Mouse (Mus musculus): ENCODE data around the gene Gm3336. TPM values are rescaled to one million over a fixed set of nuclear protein-coding genes. Genes with fewer than 3 reads are reported as not detected.

Gene Gm3336
- polyA plus RNA-seq, 1 experiment from 2014 or later: not detected

GRCm38 (mm10) chr8:70766571-70767440 lies 48.5 kb downstream of the Gm3336 start:
- peaks cover 37% of the 10 kb centered on the region for H3K4me1 ChIP-seq
- 9% methylated on average over 21 of the region's 21 CpGs for WGBS
- peak overlapping the region; percentile 60 for H3K4me3 ChIP-seq
- H3K27me3 ChIP-seq (ENCODE audit: insufficient read depth, poor library complexity, severe bottlenecking): peaks cover 34% of the 10 kb centered on the region; the same call in 1 of the 2 replicates
- peak; percentile 91 for DNase-seq (ENCODE audit: low spot score)
- H3K36me3 ChIP-seq: peaks cover 45% of the 10 kb centered on the region
- peak overlapping the region; percentile 78 for H3K27ac ChIP-seq
- no peaks in the 10 kb centered on the region for H3K9me3 ChIP-seq

DNA sequence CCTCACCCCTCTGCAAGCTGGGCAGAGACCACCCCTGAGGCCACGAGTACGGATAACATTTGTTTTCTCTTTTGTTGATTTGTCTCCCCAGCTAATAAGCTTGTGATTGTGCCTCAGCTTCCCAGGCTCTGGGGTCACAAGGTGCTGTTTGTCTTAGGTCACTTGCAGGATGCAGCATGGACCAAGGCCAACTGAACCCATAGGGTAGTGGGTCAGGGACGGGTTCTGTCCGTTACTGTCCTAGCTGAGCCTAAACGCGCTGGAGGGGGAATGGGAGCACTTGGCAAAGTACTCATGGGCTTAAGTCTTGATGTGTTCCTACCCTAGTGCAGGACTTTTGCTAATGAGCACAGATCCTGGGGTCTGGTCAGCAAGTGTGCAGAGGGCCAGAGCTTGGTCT lies 49.2 kb downstream of the Gm3336 start:
- H3K4me3 ChIP-seq: no peak overlapping the region
- H3K27me3 ChIP-seq (ENCODE audit: insufficient read depth, poor library complexity, severe bottlenecking): peaks cover 34% of the 10 kb centered on the region; the same call in 1 of the 2 replicates
- 81% methylated on average over 6 of the region's 6 CpGs for WGBS
- H3K27ac ChIP-seq: no peak overlapping the region
- peaks cover 52% of the 10 kb centered on the region for H3K36me3 ChIP-seq
- peaks cover 34% of the 10 kb centered on the region for H3K4me1 ChIP-seq
- H3K9me3 ChIP-seq: no peaks in the 10 kb centered on the region
- no peak for DNase-seq (ENCODE audit: low spot score)

- peaks cover 59% of the 10 kb centered on the region for H3K36me3 ChIP-seq
- H3K9me3 ChIP-seq: no peaks in the 10 kb centered on the region
- DNase-seq (ENCODE audit: low spot score): no peak
- H3K27me3 ChIP-seq (ENCODE audit: insufficient read depth, poor library complexity, severe bottlenecking): peaks cover 34% of the 10 kb centered on the region; the same call in 1 of the 2 replicates
- WGBS: 91% methylated on average over 32 of the region's 32 CpGs
- H3K27ac ChIP-seq: no peak overlapping the region
- H3K4me1 ChIP-seq: peaks cover 34% of the 10 kb centered on the region
- H3K4me3 ChIP-seq: no peak overlapping the region
These were observed 50.0 kb downstream of the Gm3336 start for GRCm38 (mm10) chr8:70768231-70768776.

DNA sequence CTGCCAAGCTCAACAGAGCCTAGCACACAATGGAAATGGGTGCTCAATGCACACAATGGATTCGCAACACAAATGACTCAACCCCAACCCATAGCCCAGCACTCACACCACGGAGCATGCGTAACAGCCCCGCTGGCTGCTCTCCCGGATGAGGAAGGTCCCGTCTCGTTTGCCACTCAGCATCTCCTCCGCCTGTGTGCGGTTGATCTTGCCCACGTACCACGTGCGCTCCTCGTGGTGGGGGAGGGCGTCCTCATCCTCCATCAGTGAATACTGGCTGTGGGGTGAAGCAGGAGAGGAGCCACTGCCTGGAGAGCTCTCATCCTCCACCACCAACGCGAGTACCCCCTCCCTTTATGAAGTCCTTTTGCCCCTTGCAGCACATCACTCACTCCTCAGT lies 50.6 kb downstream of the Gm3336 start:
- Histone ChIP-seq H3K4me3 (no peak overlapping the region), H3K36me3 (peaks cover 61% of the 10 kb centered on the region)

GRCm38 (mm10) chr8:70769359-70769758 lies 51.0 kb downstream of the Gm3336 start:
- Histone ChIP-seq H3K9me3 (no peaks in the 10 kb centered on the region), H3K4me3 (no peak overlapping the region), H3K4me1 (peaks cover 31% of the 10 kb centered on the region), H3K27me3 (ENCODE audit: insufficient read depth, poor library complexity, severe bottlenecking) (peaks cover 34% of the 10 kb centered on the region; the same call in 1 of the 2 replicates), H3K27ac (no peak overlapping the region), H3K36me3 (peaks cover 65% of the 10 kb centered on the region)
- peak; percentile 96 for DNase-seq (ENCODE audit: low spot score)
- 5% methylated on average over 26 of the region's 26 CpGs for WGBS

More for the DNA sequence above, 50.6 kb downstream of the Gm3336 start:
- Histone ChIP-seq H3K27me3 (ENCODE audit: insufficient read depth, poor library complexity, severe bottlenecking) (peaks cover 34% of the 10 kb centered on the region; the same call in 1 of the 2 replicates), H3K9me3 (no peaks in the 10 kb centered on the region), H3K4me1 (peaks cover 33% of the 10 kb centered on the region), H3K27ac (no peak overlapping the region)
- DNase-seq (ENCODE audit: low spot score): no peak
- 85% methylated on average over 16 of the region's 16 CpGs for WGBS

DNA sequence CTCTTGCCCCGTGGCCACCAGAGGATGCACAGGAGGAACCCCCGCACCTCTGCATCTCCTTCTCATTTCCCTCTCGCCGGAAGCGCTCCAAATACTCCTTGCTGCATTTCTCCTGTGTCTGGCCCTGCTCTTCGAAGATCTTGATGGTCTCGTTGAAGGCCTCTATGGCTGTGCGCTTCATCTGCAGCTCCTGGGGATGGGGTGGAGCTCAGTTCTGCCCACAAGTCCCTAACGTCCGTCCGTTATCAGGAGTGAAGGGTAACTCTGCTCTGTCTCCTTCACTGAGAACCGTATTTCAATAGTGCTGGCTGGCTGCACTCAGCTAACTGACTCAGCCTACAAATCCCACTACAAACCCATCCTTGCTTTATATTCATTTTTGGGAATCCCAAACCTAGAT lies 51.5 kb downstream of the Gm3336 start:
- WGBS: 57% methylated on average over 12 of the region's 12 CpGs
- Histone ChIP-seq H3K27ac (no peak overlapping the region), H3K36me3 (peaks cover 70% of the 10 kb centered on the region), H3K27me3 (ENCODE audit: insufficient read depth, poor library complexity, severe bottlenecking) (peaks cover 34% of the 10 kb centered on the region; the same call in 1 of the 2 replicates), H3K4me3 (no peak overlapping the region), H3K4me1 (peaks cover 32% of the 10 kb centered on the region), H3K9me3 (no peaks in the 10 kb centered on the region)
- DNase-seq (ENCODE audit: low spot score): no peak

- no peak for DNase-seq (ENCODE audit: low spot score)
- H3K27me3 ChIP-seq (ENCODE audit: insufficient read depth, poor library complexity, severe bottlenecking): peaks cover 34% of the 10 kb centered on the region; the same call in 1 of the 2 replicates
- no peak overlapping the region for H3K4me3 ChIP-seq
- WGBS: 91% methylated on average over 13 of the region's 13 CpGs
- peaks cover 73% of the 10 kb centered on the region for H3K36me3 ChIP-seq
- H3K4me1 ChIP-seq: peaks cover 39% of the 10 kb centered on the region
- H3K9me3 ChIP-seq: no peaks in the 10 kb centered on the region
- no peak overlapping the region for H3K27ac ChIP-seq
These were observed 52.4 kb downstream of the Gm3336 start for GRCm38 (mm10) chr8:70770748-70771147.

- 87% methylated on average over 7 of the region's 7 CpGs for WGBS
- Histone ChIP-seq H3K27me3 (ENCODE audit: insufficient read depth, poor library complexity, severe bottlenecking) (peaks cover 34% of the 10 kb centered on the region; the same call in 1 of the 2 replicates), H3K4me3 (no peak overlapping the region), H3K27ac (no peak overlapping the region), H3K36me3 (peaks cover 73% of the 10 kb centered on the region), H3K4me1 (peaks cover 39% of the 10 kb centered on the region), H3K9me3 (no peaks in the 10 kb centered on the region)
- DNase-seq (ENCODE audit: low spot score): no peak
These were observed 52.9 kb downstream of the Gm3336 start for GRCm38 (mm10) chr8:70771217-70771616.

- peaks cover 27% of the 10 kb centered on the region; the same call in 1 of the 2 replicates for H3K27me3 ChIP-seq (ENCODE audit: insufficient read depth, poor library complexity, severe bottlenecking)
- no peak for DNase-seq (ENCODE audit: low spot score)
- no peak overlapping the region for H3K27ac ChIP-seq
- no peaks in the 10 kb centered on the region for H3K9me3 ChIP-seq
- peaks cover 34% of the 10 kb centered on the region for H3K4me1 ChIP-seq
- WGBS: 94% methylated on average over 13 of the region's 13 CpGs
- no peak overlapping the region for H3K4me3 ChIP-seq
- H3K36me3 ChIP-seq: peaks cover 73% of the 10 kb centered on the region
These were observed 53.7 kb downstream of the Gm3336 start for GRCm38 (mm10) chr8:70772075-70772474.

Other genes with a start within 250 kb of the Gm3336 start
- gene Klhl26, start 241.6 kb upstream of the Gm3336 start, polyA plus RNA-seq (2016; fragmentation: Nextera tagmentation; extraction: Ambion mirVana): 15.6 and 15.7 TPM in 2 replicates
- gene Tmem59l, start 231.2 kb upstream of the Gm3336 start, polyA plus RNA-seq (2016; fragmentation: Nextera tagmentation; extraction: Ambion mirVana): 1.2 and 3.6 TPM in 2 replicates
- 1.8 and 3.2 TPM in 2 replicates for gene Crlf1, start 225.4 kb upstream of the Gm3336 start, polyA plus RNA-seq (2016; fragmentation: Nextera tagmentation; extraction: Ambion mirVana)
- gene Rex1bd, start 211.8 kb upstream of the Gm3336 start, polyA plus RNA-seq (2016; fragmentation: Nextera tagmentation; extraction: Ambion mirVana): 127 and 128 TPM in 2 replicates
- 751 and 801 TPM in 2 replicates for gene Uba52, start 207.7 kb upstream of the Gm3336 start, polyA plus RNA-seq (2016; fragmentation: Nextera tagmentation; extraction: Ambion mirVana)
- 295 and 310 TPM in 2 replicates for gene Fkbp8, start 190.8 kb upstream of the Gm3336 start, polyA plus RNA-seq (2016; fragmentation: Nextera tagmentation; extraction: Ambion mirVana)
- 67.0 and 68.3 TPM in 2 replicates for gene Kxd1, start 190.6 kb upstream of the Gm3336 start, polyA plus RNA-seq (2016; fragmentation: Nextera tagmentation; extraction: Ambion mirVana)
- 15.8 and 18.5 TPM in 2 replicates for gene Ell, start 179.1 kb upstream of the Gm3336 start, polyA plus RNA-seq (2016; fragmentation: Nextera tagmentation; extraction: Ambion mirVana)
- gene Isyna1, start 124.2 kb upstream of the Gm3336 start, polyA plus RNA-seq (2016; fragmentation: Nextera tagmentation; extraction: Ambion mirVana): 192 and 214 TPM in 2 replicates
- 67.3 and 107 TPM in 2 replicates for gene Ssbp4, start 109.7 kb upstream of the Gm3336 start, polyA plus RNA-seq (2016; fragmentation: Nextera tagmentation; extraction: Ambion mirVana)
- 0.15 and 1.4 TPM in 2 replicates for gene Lrrc25, start 102.4 kb upstream of the Gm3336 start, polyA plus RNA-seq (2016; fragmentation: Nextera tagmentation; extraction: Ambion mirVana)
- gene Gdf15, start 86.1 kb upstream of the Gm3336 start, polyA plus RNA-seq (2016; fragmentation: Nextera tagmentation; extraction: Ambion mirVana): 0.43 and 1.6 TPM in 2 replicates
- 38.0 and 42.0 TPM in 2 replicates for gene Pgpep1, start 58.2 kb upstream of the Gm3336 start, polyA plus RNA-seq (2016; fragmentation: Nextera tagmentation; extraction: Ambion mirVana)
- 344 and 410 TPM in 2 replicates for gene Lsm4, start 45.3 kb upstream of the Gm3336 start, polyA plus RNA-seq (2016; fragmentation: Nextera tagmentation; extraction: Ambion mirVana)
- 76.3 and 116 TPM in 2 replicates for gene Jund, start 19.6 kb upstream of the Gm3336 start, polyA plus RNA-seq (2016; fragmentation: Nextera tagmentation; extraction: Ambion mirVana)
- not detected in 2 replicates for gene Iqcn, start 15.1 kb upstream of the Gm3336 start, polyA plus RNA-seq (2016; fragmentation: Nextera tagmentation; extraction: Ambion mirVana)
- 0.45 and 0.48 TPM in 2 replicates for gene Pde4c, start 5.2 kb downstream of the Gm3336 start, polyA plus RNA-seq (2016; fragmentation: Nextera tagmentation; extraction: Ambion mirVana)
- 11.2 and 14.2 TPM in 2 replicates for gene Rab3a, start 36.1 kb downstream of the Gm3336 start, polyA plus RNA-seq (2016; fragmentation: Nextera tagmentation; extraction: Ambion mirVana)
- gene Mpv17l2, start 42.4 kb downstream of the Gm3336 start, polyA plus RNA-seq (2016; fragmentation: Nextera tagmentation; extraction: Ambion mirVana): 39.0 and 44.6 TPM in 2 replicates
- 40.6 and 43.5 TPM in 2 replicates for gene Pik3r2, start 58.2 kb downstream of the Gm3336 start, polyA plus RNA-seq (2016; fragmentation: Nextera tagmentation; extraction: Ambion mirVana)
- gene Mast3, start 86.5 kb downstream of the Gm3336 start, polyA plus RNA-seq (2016; fragmentation: Nextera tagmentation; extraction: Ambion mirVana): 7.9 and 9.3 TPM in 2 replicates
- 0.12 TPM in 1 of 2 replicates, not detected in the other for gene Il12rb1, start 89.9 kb downstream of the Gm3336 start, polyA plus RNA-seq (2016; fragmentation: Nextera tagmentation; extraction: Ambion mirVana)
- gene Arrdc2, start 121.2 kb downstream of the Gm3336 start, polyA plus RNA-seq (2016; fragmentation: Nextera tagmentation; extraction: Ambion mirVana): 3.7 and 3.8 TPM in 2 replicates
- 1.1 and 1.6 TPM in 2 replicates for gene Kcnn1, start 144.7 kb downstream of the Gm3336 start, polyA plus RNA-seq (2016; fragmentation: Nextera tagmentation; extraction: Ambion mirVana)
- gene Ccdc124, start 155.4 kb downstream of the Gm3336 start, polyA plus RNA-seq (2016; fragmentation: Nextera tagmentation; extraction: Ambion mirVana): 120 and 143 TPM in 2 replicates
- 0.07 and 0.29 TPM in 2 replicates for gene Slc5a5, start 174.2 kb downstream of the Gm3336 start, polyA plus RNA-seq (2016; fragmentation: Nextera tagmentation; extraction: Ambion mirVana)
- 2,378 and 2,634 TPM in 2 replicates for gene Rpl18a, start 178.9 kb downstream of the Gm3336 start, polyA plus RNA-seq (2016; fragmentation: Nextera tagmentation; extraction: Ambion mirVana)
- gene Map1s, start 187.4 kb downstream of the Gm3336 start, polyA plus RNA-seq (2016; fragmentation: Nextera tagmentation; extraction: Ambion mirVana): 49.6 and 58.4 TPM in 2 replicates

Measured in heart, embryonic 10.5 days (tissue).